Mouse (Mus musculus) CD8-positive naive resting alpha-beta T cell, adult 2 months (primary cell): ENCODE measurements around the gene Btg1.
A peak's percentile ranks its signal among the peaks of the same experiment; 100 is the strongest.

Experiments used
- DNase-seq, 2 experiments: peaks; one replicate each; pipeline ENCODE4 v3.0.0; 2022; ENCODE audit warnings: low read depth in 2 of 2, low spot score in 2 of 2

Btg1 gene

GRCm38 (mm10) chr10:96616709-96617116, at the start of gene Btg1:
Gene Btg1 (plus strand): TSS chr10:96617006.
- DNase-seq = peak; percentile 100

DNA sequence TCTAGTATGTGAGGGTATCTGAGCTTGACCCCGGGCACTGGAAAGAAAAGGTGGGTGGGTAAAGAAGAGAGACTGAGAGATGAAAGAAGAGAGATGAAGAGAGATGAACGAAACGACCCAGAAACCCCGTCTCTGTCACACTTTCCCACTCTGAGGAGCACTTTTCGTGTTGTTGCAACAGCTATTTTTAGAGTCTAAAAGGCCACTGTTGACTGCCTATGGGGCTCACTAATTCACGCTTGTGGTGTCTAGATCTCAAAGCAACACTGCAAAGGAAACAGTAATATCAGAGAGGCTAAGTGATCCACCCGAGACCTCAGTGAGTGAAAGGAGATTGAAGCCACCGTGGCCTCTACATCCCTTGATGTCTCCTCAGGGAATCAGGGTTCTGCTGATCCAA, 47.3 kb upstream of the Btg1 start:
- DNase-seq = no peak

GRCm38 (mm10) chr10:96571176-96571575, 45.6 kb upstream of the Btg1 start:
- no peak for DNase-seq

- no peak for DNase-seq
Measured at GRCm38 (mm10) chr10:96574786-96575185, 42.0 kb upstream of the Btg1 start.

- no peak for DNase-seq
Measured at GRCm38 (mm10) chr10:96575338-96575737, 41.5 kb upstream of the Btg1 start.

DNA sequence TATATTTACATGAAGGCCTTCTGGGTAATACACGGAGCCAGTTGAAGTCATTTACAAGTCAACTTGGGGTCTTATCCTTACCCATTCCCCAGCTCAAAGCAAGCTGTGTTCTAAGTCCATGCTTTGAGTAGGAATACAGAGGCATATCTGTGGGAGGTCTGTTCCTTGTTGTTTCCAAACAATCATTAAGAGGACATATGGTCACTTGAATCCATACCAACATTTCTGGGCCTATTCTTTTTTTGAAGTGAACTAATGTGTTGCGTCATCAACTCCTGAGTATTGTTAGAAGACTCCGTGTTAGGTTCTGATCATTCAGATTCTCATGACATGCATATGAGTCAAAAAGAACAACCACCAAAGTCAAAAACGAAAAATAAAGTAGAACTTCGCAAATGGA, 37.9 kb upstream of the Btg1 start:
- no peak for DNase-seq

- no peak for DNase-seq
Measured at GRCm38 (mm10) chr10:96579436-96579835, 37.4 kb upstream of the Btg1 start.

- no peak for DNase-seq
Measured at GRCm38 (mm10) chr10:96580246-96580645, 36.6 kb upstream of the Btg1 start.

- DNase-seq = no peak
Measured at GRCm38 (mm10) chr10:96581232-96581631, 35.6 kb upstream of the Btg1 start.

GRCm38 (mm10) chr10:96586191-96586880, 30.5 kb upstream of the Btg1 start:
- DNase-seq = no peak

DNA sequence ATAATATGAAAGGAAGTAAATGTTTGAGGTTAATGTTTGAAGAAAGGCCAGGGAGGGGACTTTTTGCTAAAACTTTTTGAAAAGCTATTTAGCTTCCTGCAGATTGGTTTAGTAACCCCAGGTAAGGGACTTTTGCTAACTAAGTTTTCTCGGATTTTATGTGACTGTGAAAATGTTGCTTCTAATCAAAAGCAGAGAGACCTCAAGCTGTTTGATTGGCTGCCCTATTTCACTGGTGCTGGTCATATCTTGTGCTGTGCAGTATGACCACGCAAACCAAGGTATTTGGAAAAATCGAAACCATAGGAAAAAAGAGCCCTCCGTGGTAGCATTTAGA, 30.0 kb upstream of the Btg1 start:
- DNase-seq = no peak

GRCm38 (mm10) chr10:96588233-96588632, 28.6 kb upstream of the Btg1 start:
- no peak for DNase-seq

DNA sequence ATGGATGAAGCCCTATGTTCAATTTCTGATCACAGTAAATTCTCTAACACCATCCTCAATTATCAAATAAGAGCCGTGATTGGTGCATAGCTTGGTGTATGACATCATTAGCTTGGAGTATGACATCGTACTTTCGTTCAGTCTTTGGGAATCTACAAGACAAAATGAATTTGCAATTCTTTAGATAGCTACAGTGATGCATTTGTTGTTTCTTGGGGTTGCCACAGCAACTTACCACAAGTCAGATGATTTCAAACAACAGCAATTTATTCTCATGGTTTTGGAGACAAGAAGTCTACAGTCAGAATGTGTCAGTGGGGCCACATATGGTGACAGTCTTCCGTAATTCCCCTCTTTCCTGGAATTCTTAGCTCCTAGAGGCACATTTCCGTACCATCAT, 27.0 kb upstream of the Btg1 start:
- DNase-seq = peak in 1 of 2 experiments; percentile 37

DNA sequence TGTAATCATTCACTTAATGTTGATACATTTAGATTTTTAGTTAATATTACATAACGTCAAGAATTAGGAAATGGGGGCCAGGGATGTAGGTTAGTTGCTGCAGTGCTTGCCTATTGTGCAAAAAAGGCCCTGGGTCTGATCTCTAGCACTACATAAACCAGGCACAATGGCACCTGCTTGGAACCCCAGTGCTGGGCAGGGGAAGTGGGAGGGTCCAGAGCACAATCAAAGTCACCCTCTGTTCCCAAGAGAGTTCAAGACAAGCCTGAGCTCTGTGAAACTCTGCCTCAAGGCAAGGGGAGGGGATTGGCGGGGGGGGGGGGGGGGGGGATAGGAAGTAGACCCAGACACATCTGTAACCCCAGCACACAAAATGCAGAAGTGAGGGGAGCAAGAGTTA, 24.7 kb upstream of the Btg1 start:
- DNase-seq = no peak

DNA sequence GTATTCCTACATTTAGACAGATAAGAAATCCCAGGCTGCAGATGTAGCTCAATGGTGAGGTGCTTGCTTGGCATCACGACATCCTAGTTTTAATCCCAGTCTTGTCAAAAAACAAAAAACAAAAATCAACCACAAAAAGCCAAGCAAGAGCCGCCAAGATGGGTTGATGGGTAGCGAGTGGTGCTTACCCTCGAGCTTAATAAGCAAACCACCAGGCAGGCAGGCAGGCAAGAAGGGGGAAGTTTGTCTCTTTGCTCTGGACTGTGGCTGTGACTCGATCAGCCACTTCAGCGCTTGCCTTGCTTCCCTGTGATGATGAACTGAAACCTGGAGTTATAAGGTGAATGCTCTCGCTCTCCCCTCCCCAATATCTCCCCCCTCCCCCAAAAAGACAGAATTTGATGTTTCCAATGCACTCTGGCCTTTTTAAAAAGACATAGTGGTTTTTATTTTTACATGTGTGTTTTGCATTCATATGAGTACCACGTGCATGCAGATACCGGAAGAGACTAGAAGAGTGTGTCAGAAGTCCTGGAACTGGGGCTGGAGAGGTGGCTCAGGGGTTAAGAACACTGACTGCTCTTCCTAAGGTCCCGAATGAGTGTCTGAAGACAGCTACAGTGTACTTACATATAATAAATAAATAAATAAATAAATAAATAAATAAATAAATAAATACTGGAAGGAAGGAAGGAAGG, 21.2 kb upstream of the Btg1 start:
- DNase-seq = no peak

DNA sequence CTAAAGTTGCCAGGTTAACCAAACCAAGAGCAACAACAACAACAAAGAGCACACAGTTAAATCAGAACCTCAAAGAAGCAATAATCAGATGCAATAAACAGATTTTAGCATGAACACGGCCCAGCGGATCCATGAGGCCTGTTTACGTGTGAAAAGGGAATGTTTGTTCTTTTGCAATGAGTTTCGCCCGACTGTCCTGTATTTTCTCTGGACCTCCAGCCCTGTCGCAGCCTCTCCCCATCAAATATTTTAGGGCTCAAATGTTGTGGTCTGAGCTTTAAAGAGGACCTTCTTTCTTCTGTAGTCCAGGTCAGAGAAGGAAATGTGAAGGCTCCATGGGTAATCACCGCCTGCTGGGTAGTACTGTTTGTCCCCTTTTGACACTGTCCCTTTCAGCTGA, 20.4 kb upstream of the Btg1 start:
- no peak for DNase-seq

GRCm38 (mm10) chr10:96599641-96600040, 17.2 kb upstream of the Btg1 start:
- peak in 1 of 2 experiments; percentile 46 for DNase-seq

DNA sequence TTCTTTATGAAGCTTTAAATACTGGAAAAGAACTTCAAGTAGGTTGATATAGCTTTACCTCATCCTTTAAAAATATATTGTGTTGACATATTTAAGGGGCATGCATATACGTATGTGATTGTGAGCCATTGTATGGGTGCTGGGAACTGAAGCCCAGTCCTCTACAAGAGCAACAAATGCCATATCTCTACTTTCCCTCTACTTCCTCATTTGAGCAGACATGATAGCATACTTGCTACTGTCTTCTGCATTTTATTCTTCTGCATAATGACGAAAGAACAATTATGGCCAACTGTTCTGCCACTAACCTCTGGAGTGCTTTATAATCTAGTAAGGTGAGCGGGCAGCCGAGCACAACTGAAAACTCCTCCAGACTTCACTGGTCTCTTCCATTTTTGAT, 15.1 kb upstream of the Btg1 start:
- DNase-seq = no peak

DNA sequence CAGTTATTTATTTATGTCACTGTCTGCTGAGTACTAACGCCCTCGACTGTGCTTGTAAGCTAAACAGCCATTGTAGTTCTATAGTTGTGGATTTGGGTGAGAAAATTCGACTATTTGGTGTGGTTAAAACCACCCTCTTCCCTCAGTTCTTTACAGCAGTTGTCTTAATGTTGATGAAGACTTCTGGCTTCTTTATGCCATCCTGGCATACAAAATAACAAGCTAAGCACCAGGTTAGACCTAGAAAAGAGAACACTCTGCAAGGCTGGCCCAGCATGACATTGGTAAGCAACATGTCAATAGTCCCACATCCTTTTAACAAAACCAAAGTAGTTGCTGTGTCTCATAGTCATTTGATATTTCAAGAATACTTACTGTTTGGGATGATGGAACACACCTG, 14.5 kb upstream of the Btg1 start:
- peak; percentile 44 to 47 for DNase-seq

GRCm38 (mm10) chr10:96605168-96605567, 11.6 kb upstream of the Btg1 start:
- no peak for DNase-seq

- no peak for DNase-seq
Measured at GRCm38 (mm10) chr10:96605856-96606255, 10.9 kb upstream of the Btg1 start.

DNA sequence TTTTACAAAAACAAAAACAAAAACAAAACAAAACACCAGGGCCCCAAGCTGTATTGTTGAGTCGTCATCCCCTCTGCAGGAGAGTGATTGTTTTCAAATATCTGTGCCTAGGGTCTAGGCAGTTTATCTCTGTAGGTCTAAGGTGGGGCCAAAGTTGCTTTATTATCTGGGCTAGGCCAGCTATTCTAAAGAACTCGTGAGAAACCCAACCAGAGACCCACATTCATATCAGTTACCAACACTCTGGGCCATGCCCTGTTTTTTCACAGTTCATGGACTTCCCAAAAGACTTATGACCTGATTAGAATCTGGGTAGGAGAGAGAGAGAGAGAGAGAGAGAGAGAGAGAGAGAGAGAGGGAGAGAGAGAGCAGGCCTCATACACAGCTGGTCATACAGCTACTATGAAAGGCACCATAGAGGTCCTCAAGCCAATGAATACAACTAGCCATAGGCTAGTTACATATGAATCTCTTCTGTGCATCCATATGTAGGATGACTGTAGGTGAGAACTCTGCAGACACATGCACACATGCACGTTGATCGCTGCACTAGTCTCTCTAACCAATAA, 9.1 kb upstream of the Btg1 start:
- DNase-seq = no peak
